Mouse (Mus musculus): ENCODE data around the gene Zfp292.

GRCm38 (mm10) chr4:34861438-34861837 is 21.3 kb downstream of the Zfp292 start:
- TF ChIP-seq CTCF (IDR thresholded peaks at IDR 0.05; ENCODE audit: low read depth) (no peak), EP300 (IDR thresholded peaks at IDR 0.05; ENCODE audit: low read depth) (no peak)

All from liver, embryonic 14.5 days (tissue).